8 mouse cellular contexts compared by ENCODE assay signal in the genomic region with DNA sequence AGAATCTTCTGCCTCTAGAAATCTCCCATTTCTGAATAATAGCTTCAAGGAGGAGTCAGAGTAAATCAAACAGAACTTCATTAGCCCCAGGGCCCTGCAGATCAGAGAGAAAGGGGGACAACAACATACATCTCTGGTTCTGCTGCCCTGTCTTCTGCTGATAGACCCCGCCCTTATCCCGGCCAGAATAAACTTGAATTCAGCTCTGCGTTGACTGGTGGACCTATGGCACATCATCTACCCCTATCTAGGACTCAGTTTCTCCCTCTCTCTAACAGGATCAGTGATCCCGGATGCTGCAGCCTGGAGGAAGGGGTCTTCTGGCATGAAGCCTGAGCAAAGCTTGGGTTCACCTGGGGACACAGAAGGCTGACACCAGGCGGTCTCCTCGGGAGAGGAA. TPM values are rescaled to one million over a fixed set of nuclear protein-coding genes. Genes with fewer than 3 reads are reported as not detected.
A peak's percentile ranks its signal among the peaks of the same experiment; 100 is the strongest.
DNase-seq lines count a peak whose midpoint lies in the region; ATAC-seq and TF ChIP-seq lines count a peak whose summit lies in the region.

No protein-coding gene starts in this region.

- peaks cover 30% of the 10 kb centered on the region for H3K4me1 ChIP-seq in heart, embryonic 12.5 days (replicated peaks)
- peaks cover 0 to 4% of the 10 kb centered on the region in 2 experiments for H3K4me1 ChIP-seq in MEL (ENCODE audit: control insufficient read depth in 1 of 2, insufficient read depth in 2 of 2, low read length in 2 of 2)
- peaks cover 17% of the 10 kb centered on the region for H3K4me1 ChIP-seq in hindbrain, embryonic 12.5 days

- WGBS in heart, embryonic 12.5 days = 21% methylated on average over 6 of the region's 6 CpGs
- WGBS in hindbrain, embryonic 12.5 days = 28% methylated on average over 6 of the region's 6 CpGs

- no peak for TF ChIP-seq RAD21 in MEL (IDR thresholded peaks at IDR 0.05; ENCODE audit: low read depth, low read length)

- H3K27ac ChIP-seq in heart, embryonic 12.5 days (ENCODE audit: poor library complexity, severe bottlenecking) = no peak overlapping the region
- no peak overlapping the region for H3K27ac ChIP-seq in MEL (ENCODE audit: control insufficient read depth, low read depth, low read length)
- no peak overlapping the region for H3K27ac ChIP-seq in hindbrain, embryonic 12.5 days

- TF ChIP-seq EP300 in MEL (IDR thresholded peaks at IDR 0.05; ENCODE audit: low read depth in 1 of 2, low read length in 2 of 2) = no peak

- peak overlapping the region; percentile 91 for H3K4me2 ChIP-seq in heart, embryonic 12.5 days
- peak overlapping the region; percentile 83 for H3K4me2 ChIP-seq in hindbrain, embryonic 12.5 days (replicated peaks)

- H3K9ac ChIP-seq in heart, embryonic 12.5 days = peak overlapping the region; percentile 68
- H3K9ac ChIP-seq in MEL (ENCODE audit: control insufficient read depth, low read depth, low read length, poor library complexity, severe bottlenecking) = peak overlapping the region; percentile 42; the same call in 1 of the 2 replicates
- peak overlapping the region; percentile 68 for H3K9ac ChIP-seq in hindbrain, embryonic 12.5 days

- H3K79me2 ChIP-seq in MEL (ENCODE audit: control insufficient read depth, insufficient read depth, low read length, poor library complexity) = no peaks in the 10 kb centered on the region

- TF ChIP-seq POLR2A in MEL (IDR thresholded peaks at IDR 0.05; ENCODE audit: control insufficient read depth in 1 of 2, insufficient read depth in 1 of 2, low read depth in 1 of 2, low read length in 2 of 2, poor library complexity in 1 of 2) = no peak

- peak; percentile 19; the same call in 1 of the 2 replicates for ATAC-seq in heart, embryonic 12.5 days (ENCODE audit: insufficient number of reproducible peaks, low FRiP score)
- no peak for ATAC-seq in hindbrain, embryonic 12.5 days (ENCODE audit: low FRiP score)
- ATAC-seq in megakaryocyte-erythroid progenitor cell, adult 5-6 weeks (replicated peaks; ENCODE audit: low FRiP score, low TSS enrichment, poor library complexity, severe bottlenecking) = peak; percentile 46

- H3K9me3 ChIP-seq in heart, embryonic 12.5 days (replicated peaks) = no peaks in the 10 kb centered on the region
- no peaks in the 10 kb centered on the region for H3K9me3 ChIP-seq in MEL (replicated peaks; ENCODE audit: insufficient read depth, low read length)
- no peaks in the 10 kb centered on the region for H3K9me3 ChIP-seq in hindbrain, embryonic 12.5 days (replicated peaks)

- no peak for DNase-seq in heart, adult 18-20 months
- peak; percentile 25 for DNase-seq in MEL (ENCODE audit: low read depth, low spot score)
- no peak for DNase-seq in adrenal gland, adult (ENCODE audit: inconsistent age in 2 of 2, low spot score in 1 of 2)
- DNase-seq in embryo, embryonic 10 days (ENCODE audit: low spot score) = no peak
- no peak for DNase-seq in kidney, postnatal 10 days

- H3K4me3 ChIP-seq in heart, embryonic 12.5 days = peak overlapping the region; percentile 57
- H3K4me3 ChIP-seq in MEL (ENCODE audit: control insufficient read depth in 1 of 2, insufficient read depth in 1 of 2, low read depth in 2 of 2, low read length in 2 of 2) = peak overlapping the region; percentile 78 to 87
- peak overlapping the region; percentile 44 for H3K4me3 ChIP-seq in hindbrain, embryonic 12.5 days

- H3K27me3 ChIP-seq in heart, embryonic 12.5 days (replicated peaks) = peaks cover 57% of the 10 kb centered on the region
- peaks cover 2 to 7% of the 10 kb centered on the region in 2 experiments for H3K27me3 ChIP-seq in MEL (ENCODE audit: control insufficient read depth in 1 of 2, insufficient read depth in 2 of 2, low read length in 2 of 2)
- H3K27me3 ChIP-seq in hindbrain, embryonic 12.5 days = peaks cover 39% of the 10 kb centered on the region

- no peak for TF ChIP-seq CTCF in MEL (IDR thresholded peaks at IDR 0.05 in 2 of 3, conservative IDR thresholded peaks at IDR 0.05 in 1 of 3; ENCODE audit: control insufficient read depth in 1 of 3, insufficient read depth in 1 of 3, low read depth in 2 of 3, low read length in 3 of 3, poor library complexity in 1 of 3, severe bottlenecking in 1 of 3)

- H3K36me3 ChIP-seq in heart, embryonic 12.5 days = no peaks in the 10 kb centered on the region
- H3K36me3 ChIP-seq in MEL (ENCODE audit: control insufficient read depth in 1 of 2, insufficient read depth in 2 of 2, low read length in 2 of 2) = no peaks in the 10 kb centered on the region; a peak in 1 of 4 replicates
- no peaks in the 10 kb centered on the region for H3K36me3 ChIP-seq in hindbrain, embryonic 12.5 days

TF ChIP-seq in MEL, 35 proteins besides CTCF, POLR2A, EP300 and RAD21:
- TF ChIP-seq USF1 (IDR thresholded peaks at IDR 0.05; ENCODE audit: low read depth, low read length) = no peak
- no peak for TF ChIP-seq BHLHE40 (IDR thresholded peaks at IDR 0.05; ENCODE audit: borderline replicate concordance, low read depth, low read length)
- TF ChIP-seq JUND (IDR thresholded peaks at IDR 0.05; ENCODE audit: low read depth, low read length) = no peak
- TF ChIP-seq POLR2AphosphoS5 (IDR thresholded peaks at IDR 0.05; ENCODE audit: borderline replicate concordance, low read depth, low read length) = no peak
- no peak for TF ChIP-seq ZMIZ1 (IDR thresholded peaks at IDR 0.05; ENCODE audit: low read depth, low read length)
- no peak for TF ChIP-seq GABPA (IDR thresholded peaks at IDR 0.05; ENCODE audit: low read depth, low read length)
- TF ChIP-seq UBTF (IDR thresholded peaks at IDR 0.05; ENCODE audit: borderline replicate concordance, insufficient read depth, low read depth, low read length) = no peak
- no peak for TF ChIP-seq SMC3 (IDR thresholded peaks at IDR 0.05; ENCODE audit: low read depth, low read length)
- TF ChIP-seq MXI1 (IDR thresholded peaks at IDR 0.05; ENCODE audit: low read depth, low read length) = no peak
- TF ChIP-seq MAZ (IDR thresholded peaks at IDR 0.05; ENCODE audit: low read depth, low read length) = no peak
- no peak for TF ChIP-seq ZKSCAN1 (IDR thresholded peaks at IDR 0.05; ENCODE audit: low read depth, low read length)
- TF ChIP-seq ZC3H11A (IDR thresholded peaks at IDR 0.05; ENCODE audit: low read depth, low read length) = no peak
- TF ChIP-seq TBP (IDR thresholded peaks at IDR 0.05; ENCODE audit: low read depth, low read length) = no peak
- TF ChIP-seq ZNF384 (IDR thresholded peaks at IDR 0.05; ENCODE audit: low read depth, low read length) = no peak
- no peak for TF ChIP-seq RCOR1 (IDR thresholded peaks at IDR 0.05; ENCODE audit: low read depth, low read length)
- no peak for TF ChIP-seq CHD1 (IDR thresholded peaks at IDR 0.05; ENCODE audit: low read depth, low read length)
TF ChIP-seq in MEL: peak in this region for 0.

RNA-seq across cellular contexts. Expression of gene Kcnq4, which starts 17.8 kb away (rescaled TPM):
- 0.89 and 0.95 TPM in 2 replicates for polyA plus RNA-seq in heart, embryonic 12.5 days (2016; fragmentation: Nextera tagmentation; extraction: Ambion mirVana)
- total RNA-seq in heart, adult 18-20 months (2021) = 1 to 10 TPM; 1.5 to 1.9 TPM
- not detected in 2 replicates for total RNA-seq in MEL (2012; rRNA removed)
- polyA plus RNA-seq in MEL (2012; ENCODE audit: insufficient read depth in 1 of 2, insufficient read length in 2 of 2, low read depth in 1 of 2, low replicate concordance in 2 of 2, missing spikeins in 1 of 2) = under 1 TPM in 1 of 2 experiments, not detected in 1; 0.07 TPM
- polyA plus RNA-seq in hindbrain, embryonic 12.5 days (2016; fragmentation: Nextera tagmentation; extraction: Ambion mirVana) = 5.0 and 5.7 TPM in 2 replicates
- not detected in 2 replicates for total RNA-seq in megakaryocyte-erythroid progenitor cell, adult 5-6 weeks (2014; fragmentation: Nextera tagmentation)
- not detected in 2 replicates for total RNA-seq in megakaryocyte-erythroid progenitor cell, adult 5-6 weeks (2017)
